Mouse (Mus musculus): Measurements from ENCODE around the gene Fignl2. TPM values are rescaled to one million over a fixed set of nuclear protein-coding genes. Genes with fewer than 3 reads are reported as not detected.
A peak's percentile ranks its signal among the peaks of the same experiment; 100 is the strongest.

The Fignl2 gene
- total RNA-seq, 2 experiments from 2014 or later = 3.5 to 3.9 TPM

DNA sequence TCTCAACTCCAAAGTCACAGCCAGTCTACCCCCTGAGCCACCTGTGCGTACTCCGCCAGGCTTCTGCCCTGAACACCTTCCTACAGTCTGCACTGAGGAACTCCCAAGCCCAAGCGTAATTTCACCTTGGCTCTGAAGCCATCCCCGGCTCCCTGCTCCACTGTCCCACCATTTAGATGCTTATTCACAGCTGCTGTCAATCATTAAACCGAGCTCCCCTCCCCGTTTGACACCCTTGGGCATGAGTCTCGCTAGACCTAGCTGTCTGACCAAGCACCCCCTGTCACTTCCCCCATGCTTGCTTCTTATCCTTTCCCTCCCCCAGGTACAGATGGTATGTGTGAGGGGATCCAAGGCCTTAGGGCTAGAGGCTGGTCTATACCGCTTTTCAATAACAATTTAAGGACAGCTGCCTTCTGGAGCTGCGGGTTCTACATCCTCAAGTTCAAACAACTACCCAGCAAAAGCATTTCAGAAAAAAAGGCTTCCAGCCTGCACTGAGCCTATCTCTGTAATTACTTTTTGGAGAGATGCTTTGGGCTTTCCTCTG lies 8.7 kb downstream of the Fignl2 start:
- intact Hi-C loops (cut with DNase I) = loop anchor here (5.0 kb wide), 1 partner anchor 38 kb away; no protein-coding TSS in a partner anchor

DNA sequence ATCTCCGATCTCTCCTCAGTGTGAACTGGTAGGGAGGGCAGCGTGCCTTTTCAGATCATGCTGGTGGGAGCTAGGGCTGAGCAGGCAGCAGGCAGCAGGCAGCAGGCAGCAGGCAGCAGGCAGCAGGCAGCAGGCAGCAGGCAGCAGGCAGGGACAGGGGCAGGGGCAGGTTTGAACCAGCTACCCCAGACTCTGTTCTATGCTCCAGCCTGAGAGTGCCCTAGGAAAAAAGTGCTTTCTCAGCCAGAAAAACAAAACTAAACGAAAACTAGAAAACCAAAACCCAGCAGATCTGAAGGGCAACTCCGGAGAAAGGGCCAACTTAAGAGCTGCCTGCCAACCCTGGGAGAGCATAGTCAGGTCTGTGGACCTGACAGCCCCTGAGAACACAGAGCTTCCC lies 9.7 kb downstream of the Fignl2 start:
- DNase-seq = no peak
- intact Hi-C loops (cut with DNase I) = loop anchor here (5.0 kb wide), 1 partner anchor 39 kb away; no protein-coding TSS in a partner anchor

More for the DNA sequence above, 8.7 kb downstream of the Fignl2 start:
- no peak for DNase-seq

DNA sequence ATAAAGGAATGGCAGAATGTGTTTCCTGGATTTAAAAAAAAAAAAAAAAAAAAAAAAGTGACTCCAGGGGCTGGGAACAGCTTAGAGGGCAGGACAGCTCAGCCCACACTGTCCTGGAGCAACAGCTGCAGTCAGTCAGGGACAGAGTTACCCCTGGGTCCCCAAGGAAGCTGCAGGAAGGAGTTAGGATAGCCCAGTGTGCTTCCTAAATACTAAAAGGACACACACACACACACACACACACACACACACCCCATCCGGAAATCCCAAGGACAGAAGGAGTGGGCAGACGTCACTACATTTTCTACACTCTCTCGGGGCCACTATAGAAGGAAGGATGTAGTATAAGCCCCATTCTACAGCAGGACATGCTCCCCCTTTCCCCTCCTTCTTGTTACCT lies 10.3 kb downstream of the Fignl2 start:
- intact Hi-C loops (cut with DNase I) = loop anchor here (5.0 kb wide), 1 partner anchor 39 kb away; no protein-coding TSS in a partner anchor
- peak; percentile 66 to 68 for DNase-seq

DNA sequence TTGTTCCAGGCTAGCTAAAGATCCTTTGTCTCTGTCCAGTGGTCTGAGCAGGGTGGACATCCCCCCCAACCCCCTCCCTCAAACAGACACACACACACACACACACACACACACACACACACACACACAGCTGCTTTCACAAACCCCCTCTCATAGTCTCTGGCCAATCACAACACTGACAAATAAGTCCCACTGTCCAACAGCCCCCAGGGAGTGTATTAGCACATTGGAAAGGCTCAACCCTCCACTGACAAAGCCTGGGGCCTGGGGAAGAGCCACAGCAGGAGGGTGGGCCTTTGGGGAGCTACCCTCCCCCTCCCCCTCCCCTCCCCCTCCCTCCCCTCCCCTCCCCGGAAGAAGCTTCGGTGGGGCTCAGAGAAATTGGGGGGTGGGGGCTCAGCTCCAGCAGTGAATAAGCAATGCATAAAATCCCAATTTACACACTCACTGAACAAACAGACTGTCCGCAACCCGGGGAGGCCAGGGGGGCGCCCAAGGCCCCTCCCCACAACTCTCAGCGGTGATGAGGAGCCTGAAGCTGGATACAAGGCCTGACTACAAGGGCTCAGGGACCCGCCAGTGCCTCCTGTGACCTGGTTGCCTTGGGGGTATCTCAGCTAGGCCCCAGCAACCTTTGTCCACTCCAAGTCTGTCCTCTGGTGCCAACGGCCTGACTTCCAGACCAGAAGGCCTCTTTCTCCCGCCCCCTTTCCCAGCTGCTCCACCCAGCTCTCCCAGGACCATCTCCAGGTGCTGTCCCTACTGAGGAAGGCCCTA lies 11.3 kb downstream of the Fignl2 start:
- no peak for DNase-seq
- intact Hi-C loops (cut with DNase I) = loop anchor here (5.0 kb wide), 1 partner anchor 40 kb away; no protein-coding TSS in a partner anchor

DNA sequence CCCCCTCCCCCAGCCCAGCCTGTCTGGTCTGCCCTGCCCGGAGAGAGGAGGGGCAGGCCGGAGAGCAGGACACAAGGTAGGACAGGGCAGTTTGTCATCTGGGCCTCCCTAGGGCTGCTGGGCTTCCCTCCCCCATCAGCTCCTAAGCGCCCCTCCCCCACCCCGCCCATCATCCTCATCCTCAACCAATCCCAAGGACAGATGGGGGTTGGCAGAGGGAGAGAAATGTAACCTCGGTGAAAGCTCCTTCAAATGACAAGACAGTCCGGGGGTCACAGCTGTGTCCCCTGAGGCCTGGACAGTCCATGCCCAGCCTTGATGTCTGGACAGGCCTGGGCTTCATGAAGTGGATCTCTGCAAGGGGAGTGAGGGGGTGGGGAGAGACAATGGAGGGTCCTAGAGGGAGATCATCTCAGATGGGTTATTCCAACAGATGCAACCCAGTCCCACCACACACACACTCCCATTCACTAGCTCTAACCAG lies 12.0 kb downstream of the Fignl2 start:
- intact Hi-C loops (cut with DNase I) = loop anchor here (5.0 kb wide), 1 partner anchor 41 kb away; no protein-coding TSS in a partner anchor

DNA sequence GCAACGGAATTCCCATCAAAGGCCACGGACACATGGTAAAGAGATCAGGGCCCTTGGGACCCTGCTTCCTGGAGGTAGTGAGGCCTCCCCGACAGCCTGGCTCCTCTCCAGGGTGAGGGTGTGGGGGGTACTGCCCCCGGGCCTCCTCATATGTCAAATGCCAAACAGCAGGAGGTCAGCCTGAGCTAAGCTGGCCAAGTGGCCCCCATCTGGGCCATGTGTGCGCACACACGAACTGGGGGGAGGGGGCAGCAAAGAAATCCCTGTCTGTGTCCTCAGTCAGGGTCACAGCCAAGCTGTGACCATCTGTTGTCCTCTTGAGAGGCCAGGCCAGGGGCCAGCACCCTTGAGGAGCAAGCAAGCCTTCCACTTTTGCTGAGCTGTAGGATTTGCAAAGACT lies 13.3 kb downstream of the Fignl2 start:
- intact Hi-C loops (cut with DNase I) = loop anchor here (5.0 kb wide), 1 partner anchor 42 kb away; no protein-coding TSS in a partner anchor
- DNase-seq = peak; percentile 70 to 72

More for the DNA sequence above, 12.0 kb downstream of the Fignl2 start:
- no peak for DNase-seq

DNA sequence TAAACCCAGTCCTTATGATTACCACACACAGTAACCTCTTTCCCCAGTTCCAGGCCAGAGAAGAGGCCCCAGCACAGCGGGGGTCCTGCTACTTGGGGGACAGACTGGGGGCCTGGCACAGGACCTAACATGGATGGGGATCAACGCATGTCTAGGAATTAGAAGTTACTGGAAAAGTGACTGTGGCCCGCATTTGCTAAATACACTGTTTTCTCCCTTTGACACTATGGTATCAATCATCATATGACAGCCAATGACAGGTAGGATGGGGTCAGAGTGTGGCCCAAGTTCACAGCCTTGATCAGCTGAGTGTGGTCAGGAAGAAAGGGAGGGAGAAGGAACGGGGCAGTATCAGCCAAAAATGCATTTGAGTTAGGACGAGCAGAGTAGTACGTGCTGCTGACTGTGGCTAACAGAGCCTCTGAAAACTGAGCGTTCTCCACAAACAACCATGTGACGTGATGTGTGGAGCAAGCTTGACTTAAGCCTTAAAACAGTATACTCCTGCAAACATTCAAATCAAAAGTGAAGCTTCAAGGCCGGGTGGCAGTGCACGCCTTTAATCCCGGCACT lies 18.0 kb downstream of the Fignl2 start:
- no peak for DNase-seq
- intact Hi-C loops (cut with DNase I) = no loop called here

DNA sequence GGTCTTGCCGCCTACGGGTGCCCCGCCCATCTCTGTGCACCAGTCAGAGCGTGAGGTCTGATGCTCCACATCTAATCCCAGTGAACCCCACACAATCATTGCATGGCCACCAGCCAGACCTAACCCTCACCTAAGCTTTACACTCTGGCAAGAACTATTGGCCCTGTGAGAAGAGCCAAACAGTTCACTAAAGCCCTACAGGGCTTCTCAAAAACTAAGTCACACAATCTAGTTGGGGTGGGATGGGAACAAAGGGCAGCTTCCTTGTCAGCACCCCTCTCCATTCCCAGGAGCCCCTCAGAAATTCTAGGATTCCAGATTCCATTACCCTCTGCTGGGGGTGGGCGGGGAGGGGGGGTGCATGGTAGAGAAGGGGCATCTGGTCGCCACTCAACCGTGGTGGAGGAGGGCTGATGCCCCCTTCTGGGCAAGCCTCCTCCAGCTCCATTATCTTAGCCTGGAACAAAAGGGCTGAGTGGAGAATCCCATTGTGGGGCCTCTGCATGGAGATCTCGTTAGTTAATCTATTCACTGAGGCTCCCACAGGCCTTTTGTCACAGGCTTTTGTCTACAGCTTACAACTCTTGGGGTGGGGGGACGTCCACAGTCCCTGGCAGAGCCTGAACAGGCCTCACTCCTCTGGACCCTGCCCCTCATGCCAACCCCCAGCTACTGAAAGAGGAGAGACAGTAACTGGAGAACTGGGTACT lies 18.6 kb downstream of the Fignl2 start:
- intact Hi-C loops (cut with DNase I) = no loop called here
- DNase-seq = no peak

DNA sequence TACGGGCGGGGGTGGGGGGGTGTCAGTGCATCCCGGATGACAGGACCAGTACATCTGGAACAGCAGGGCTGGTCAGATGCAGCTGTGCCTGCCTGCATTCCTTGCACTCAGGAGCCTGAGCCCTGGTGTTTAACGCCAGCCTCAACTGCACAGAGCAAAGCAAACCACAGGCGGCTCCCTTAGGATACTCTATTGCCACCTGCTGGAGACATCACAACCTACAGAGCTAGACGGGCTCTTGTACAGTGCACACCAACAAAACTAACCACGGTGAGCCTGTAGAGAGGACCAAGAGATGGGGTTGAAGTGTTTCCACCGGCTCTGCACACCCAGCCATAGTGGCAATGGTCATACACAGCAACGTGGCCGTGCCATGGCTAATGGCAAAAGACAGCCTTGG lies 22.1 kb downstream of the Fignl2 start:
- DNase-seq = peak; percentile 54 to 72

DNA sequence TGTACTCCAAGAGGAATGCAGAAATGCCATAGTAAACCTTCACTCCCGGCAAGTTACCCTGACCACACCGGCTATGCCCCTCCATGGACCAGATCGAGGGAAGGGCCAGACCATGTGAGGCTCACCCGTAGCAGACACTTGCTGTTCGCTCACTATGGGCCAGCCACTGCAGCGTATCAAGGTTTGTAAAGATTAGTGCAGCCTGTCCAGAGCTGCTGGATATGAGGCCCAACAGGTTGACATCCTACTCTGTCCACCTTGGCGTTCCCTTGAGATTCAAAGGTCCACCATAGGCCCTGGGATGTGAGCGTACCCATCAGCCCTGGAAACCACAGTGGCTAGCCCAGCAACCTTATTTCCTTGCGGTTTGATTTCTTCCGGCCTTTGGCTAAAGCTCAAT lies 23.8 kb downstream of the Fignl2 start:
- DNase-seq = no peak
- intact Hi-C loops (cut with DNase I) = no loop called here

More for the DNA sequence above, 22.1 kb downstream of the Fignl2 start:
- intact Hi-C loops (cut with DNase I) = no loop called here

DNA sequence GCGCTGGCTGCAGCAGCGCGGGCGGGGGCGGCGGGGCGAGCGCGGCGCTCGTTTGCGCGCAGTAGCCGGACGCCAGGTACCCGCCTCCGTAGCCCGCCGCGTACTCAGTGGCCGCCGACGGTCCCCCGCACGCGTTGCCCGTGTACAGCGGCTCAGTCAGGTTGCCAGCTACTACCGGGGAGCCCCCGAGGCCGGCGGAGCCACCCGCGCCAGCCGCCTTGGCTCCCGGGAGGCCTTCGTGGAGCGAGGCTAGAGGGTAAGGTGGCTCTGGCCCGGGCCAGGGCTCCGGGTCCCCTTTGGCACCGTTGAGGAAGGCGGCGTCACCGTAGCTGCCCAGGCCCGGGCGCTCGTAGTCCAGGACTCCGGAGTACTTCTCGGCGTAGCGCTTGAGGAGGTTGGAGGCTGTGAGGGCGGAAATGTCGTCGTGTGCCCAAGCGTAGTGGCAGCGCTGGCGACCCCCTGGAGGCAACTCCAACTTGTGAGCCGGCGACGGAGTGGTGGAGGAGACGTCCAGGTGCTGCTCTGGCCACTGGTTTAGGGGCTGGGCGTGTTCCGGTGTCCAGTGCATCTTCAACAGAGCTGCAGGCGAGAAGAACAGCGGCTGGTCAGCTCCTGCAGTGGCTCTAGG lies 24.4 kb downstream of the Fignl2 start:
- no peak for DNase-seq
- intact Hi-C loops (cut with DNase I) = no loop called here

DNA sequence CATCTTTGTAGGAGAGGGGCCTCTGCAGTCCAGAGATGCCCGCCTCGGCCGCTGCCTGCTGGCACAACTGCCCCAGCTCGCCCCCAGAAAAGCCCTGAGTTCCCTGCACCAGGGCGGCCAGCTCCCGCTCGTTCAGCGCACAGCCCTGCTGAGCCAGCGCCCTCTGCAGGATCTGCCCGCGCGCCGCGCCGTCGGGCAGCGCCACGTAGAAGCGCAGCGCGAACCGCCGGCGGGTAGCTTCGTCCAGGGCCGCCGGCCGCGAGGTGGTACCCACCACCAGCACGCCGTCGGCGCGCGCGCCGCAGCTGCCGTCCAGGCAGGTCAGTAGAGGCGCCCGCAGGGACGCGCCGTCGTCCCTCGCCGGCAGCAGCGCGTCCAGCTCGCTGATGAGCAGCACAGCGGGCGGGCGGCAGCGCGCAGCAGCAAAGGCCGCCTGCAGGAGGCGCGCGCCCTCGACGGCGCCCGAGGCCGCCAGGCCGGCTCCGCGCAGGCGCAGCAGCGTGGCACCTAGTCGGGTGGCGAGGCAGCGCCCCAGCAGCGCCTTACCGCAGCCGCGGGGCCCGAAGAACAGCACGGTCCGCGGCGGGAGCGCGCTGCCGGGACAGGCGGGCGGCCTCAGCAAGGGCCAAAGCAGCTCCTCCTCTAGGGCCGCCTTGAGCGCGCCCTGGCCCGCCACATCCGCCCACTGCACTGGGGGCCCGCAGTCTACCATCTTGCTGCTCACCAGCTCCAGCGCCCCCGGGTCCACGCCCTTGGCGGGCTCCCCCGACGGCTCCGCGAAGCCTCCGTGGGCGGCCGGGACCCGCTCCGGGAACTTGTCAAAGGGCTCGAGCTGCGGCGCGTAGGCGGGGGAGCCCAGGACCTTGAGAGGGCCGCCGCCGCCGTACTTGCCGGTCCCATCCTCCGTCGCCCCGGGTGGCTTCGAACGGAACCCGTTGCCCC lies 25.5 kb downstream of the Fignl2 start:
- intact Hi-C loops (cut with DNase I) = no loop called here
- no peak for DNase-seq

DNA sequence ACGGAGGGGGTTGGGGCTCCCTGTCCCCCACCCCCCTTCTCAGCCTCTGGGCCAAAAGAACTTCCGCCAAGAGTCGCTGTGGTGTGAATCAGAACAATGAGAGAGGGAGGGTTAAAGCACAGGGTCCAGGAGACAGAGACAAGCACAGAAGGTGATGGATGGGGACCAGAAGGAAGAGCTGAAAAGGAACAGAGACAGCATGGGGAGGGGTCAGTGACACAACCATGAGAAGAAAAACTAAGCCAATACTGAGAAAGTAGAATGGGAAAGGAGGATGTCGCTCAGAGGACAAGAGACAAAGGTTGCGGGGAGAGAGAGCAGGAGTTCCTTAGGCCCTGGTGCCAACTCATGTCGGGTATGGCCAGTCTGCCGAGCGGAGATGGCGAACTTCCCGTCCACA lies 26.5 kb downstream of the Fignl2 start:
- intact Hi-C loops (cut with DNase I) = no loop called here
- no peak for DNase-seq

DNA sequence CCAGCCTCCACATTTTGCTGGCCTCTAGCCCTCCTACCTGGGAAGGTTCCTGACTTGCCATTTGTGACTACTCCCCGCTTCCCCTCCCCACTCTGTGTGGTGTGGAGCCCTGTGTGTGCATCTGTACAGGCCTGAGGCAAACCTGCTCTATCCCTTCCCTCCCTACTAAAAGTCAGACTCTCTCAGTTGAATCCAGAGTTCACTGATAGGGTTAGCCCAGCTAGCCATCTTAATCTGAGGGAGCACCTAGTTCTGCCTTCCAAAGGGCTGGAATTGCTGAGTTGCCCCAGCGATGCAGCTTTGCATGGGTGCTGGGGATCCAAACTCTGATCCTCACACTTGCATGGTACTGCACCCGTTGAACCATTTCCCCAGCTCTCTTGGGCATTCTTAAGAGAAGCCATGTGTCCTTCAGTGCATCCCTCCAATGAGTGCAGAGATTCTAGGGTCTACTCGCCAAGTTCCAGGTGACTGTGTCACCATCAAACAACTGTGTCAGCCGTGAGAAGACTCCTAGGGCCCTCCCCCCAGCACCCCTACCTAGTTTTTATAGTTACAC lies 29.9 kb downstream of the Fignl2 start:
- no peak for DNase-seq
- intact Hi-C loops (cut with DNase I) = no loop called here

DNA sequence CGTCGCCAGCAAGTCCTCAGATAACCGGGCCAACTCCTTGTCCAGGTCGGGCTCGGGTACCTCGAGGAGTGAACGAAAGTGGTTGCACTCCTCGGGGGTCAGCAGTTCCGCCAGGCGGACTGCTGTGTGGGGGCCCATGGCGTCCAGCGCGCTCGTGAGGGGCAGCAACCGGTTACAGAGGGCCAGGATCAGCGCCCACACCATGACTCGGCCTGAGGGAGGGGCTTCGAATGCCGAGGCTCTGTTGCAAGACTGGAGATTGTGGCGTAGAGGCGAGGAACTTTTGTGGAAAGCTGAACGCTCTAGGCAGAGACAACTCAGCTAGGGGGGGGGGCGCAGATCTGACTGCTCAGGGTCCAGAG lies 31.2 kb downstream of the Fignl2 start, which contains the start of gene Gm47841:
Gm47841 (minus strand) TSS at position 204 of the 362 bp plus-strand sequence.
- DNase-seq = peak; percentile 42 to 58
- intact Hi-C loops (cut with DNase I) = no loop called here

DNA sequence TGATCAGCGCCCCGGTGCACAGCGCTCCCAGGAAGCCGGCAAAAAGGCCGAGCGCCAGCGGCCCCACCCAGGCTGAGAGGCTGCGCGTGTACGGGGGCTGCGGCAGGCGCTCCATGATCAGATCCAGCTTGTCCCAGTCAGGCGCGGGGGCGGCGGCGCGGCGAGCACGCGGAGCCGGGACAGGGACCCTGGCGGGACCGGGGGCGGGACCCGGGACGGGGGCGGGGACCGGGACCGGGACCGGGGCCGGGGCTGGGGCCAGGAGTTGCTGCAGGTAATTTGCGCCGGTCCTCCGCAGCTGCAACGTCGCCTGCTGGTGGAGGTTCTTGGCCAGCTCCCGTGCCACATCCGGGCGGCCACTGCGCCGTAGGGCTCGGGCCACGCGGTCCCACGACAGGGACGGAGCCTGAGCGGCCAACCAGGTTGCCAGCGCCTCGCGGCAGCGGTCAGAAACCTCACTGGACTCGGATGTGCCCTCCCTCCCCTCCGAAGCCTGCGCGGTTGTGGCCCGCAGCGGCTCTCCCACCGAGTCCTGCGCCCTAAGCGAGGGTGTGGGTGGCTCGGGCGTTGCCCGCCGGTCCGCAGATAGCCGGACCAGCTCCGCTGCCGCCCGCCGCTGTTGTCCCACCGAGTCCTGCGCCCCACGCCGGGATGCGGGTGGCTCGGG lies 31.7 kb downstream of the Fignl2 start:
- peak; percentile 58 to 64 for DNase-seq
- intact Hi-C loops (cut with DNase I) = no loop called here

DNA sequence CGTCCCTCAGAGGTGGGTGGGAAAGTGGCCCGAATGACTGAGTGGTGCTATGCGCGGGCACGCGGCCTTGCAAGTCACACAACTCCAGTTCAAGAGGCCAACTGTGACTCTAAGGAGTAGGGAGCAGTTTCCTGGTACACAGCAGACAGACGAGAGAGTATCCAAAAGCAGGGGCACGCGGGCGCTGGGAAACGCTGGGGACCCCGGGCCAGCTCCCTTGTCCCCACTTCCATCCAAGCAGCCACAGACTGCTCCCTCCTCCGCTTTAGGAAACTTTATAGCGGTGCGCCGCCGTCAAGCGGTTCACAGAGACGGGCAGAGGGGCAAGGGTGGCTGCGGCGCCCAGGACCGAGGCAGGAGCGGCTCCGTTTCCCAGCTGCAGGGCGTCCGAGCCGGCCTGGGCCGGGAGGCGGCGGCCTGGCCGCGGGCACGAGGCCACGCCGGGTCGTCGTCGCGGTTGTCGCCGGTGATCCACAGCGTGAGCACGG lies 32.3 kb downstream of the Fignl2 start:
- no peak for DNase-seq
- intact Hi-C loops (cut with DNase I) = no loop called here

DNA sequence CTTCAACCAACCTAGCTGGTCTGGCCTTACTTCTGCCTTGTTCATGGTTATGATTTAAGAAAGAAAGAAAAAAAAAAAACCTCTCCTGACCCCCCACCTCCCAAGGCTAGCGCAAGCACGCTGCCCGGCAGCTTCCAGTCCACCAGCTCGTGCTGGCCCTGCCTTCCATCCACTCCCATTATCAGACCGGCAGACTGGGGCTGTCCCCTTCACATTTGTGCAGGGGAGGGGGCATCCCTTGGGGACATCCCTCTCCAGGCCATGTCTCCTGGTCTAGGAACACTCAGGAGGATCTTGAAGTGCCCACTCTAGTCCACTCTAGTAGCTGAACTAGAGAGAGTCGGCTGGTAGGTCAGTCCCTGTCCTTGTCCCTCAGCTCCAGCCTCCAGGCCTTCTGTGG lies 33.8 kb downstream of the Fignl2 start:
- no peak for DNase-seq
- intact Hi-C loops (cut with DNase I) = loop anchor here (5.0 kb wide), 2 partner anchors 207 to 287 kb away; no protein-coding TSS in a partner anchor

All from heart, postnatal 10 days (tissue).